Mouse (Mus musculus) liver, adult 2 months (tissue): ENCODE data around the gene Gm10337. TPM values are rescaled to one million over a fixed set of nuclear protein-coding genes. Genes with fewer than 3 reads are reported as not detected.
A peak's percentile ranks its signal among the peaks of the same experiment; 100 is the strongest.

Source experiments
- DNase-seq: peaks from one replicate; pipeline ENCODE4 v3.0.0-alpha.2; 2011; ENCODE audit warnings: low read depth, low spot score; ENCODE audit errors: extremely low read depth
- H3K27ac ChIP-seq: fragments of 200-500 bp; replicated peaks from 2 replicates; pipeline ENCODE4 v1.5.1; 2012; ENCODE audit warnings: low read depth, mild to moderate bottlenecking, control low read depth, inconsistent platforms, low read length; ENCODE audit not compliant: insufficient read depth
- H3K27me3 ChIP-seq: fragments of 200-500 bp; 2 replicates; pipeline ENCODE4 v1.6.1; 2012; ENCODE audit warnings: mild to moderate bottlenecking, moderate library complexity, low read length, inconsistent platforms; ENCODE audit not compliant: control insufficient read depth, insufficient read depth
- H3K36me3 ChIP-seq: fragments of 200-500 bp; 2 replicates; pipeline ENCODE4 v1.6.1; 2012; ENCODE audit warnings: low read length, inconsistent platforms; ENCODE audit not compliant: control insufficient read depth, insufficient read depth
- H3K4me1 ChIP-seq: fragments of 200-500 bp; 2 replicates; pipeline ENCODE4 v1.6.1; 2011; ENCODE audit warnings: low read length; ENCODE audit not compliant: control insufficient read depth, insufficient read depth
- H3K4me3 ChIP-seq: fragments of 200-500 bp; 2 replicates; pipeline ENCODE4 v1.5.1; 2011; ENCODE audit warnings: low read depth, mild to moderate bottlenecking, control low read depth, low read length, moderate library complexity; ENCODE audit not compliant: insufficient read depth
- H3K79me2 ChIP-seq: fragments of 200-500 bp; 2 replicates; pipeline ENCODE4 v1.6.1; 2012; ENCODE audit warnings: inconsistent platforms, mild to moderate bottlenecking, low read length, moderate library complexity; ENCODE audit not compliant: control insufficient read depth, insufficient read depth
- H3K9ac ChIP-seq: fragments of 200-500 bp; 2 replicates; pipeline ENCODE4 v1.6.1; 2012; ENCODE audit warnings: low read depth, mild to moderate bottlenecking, control low read depth, inconsistent platforms, low read length
- CTCF ChIP-seq: fragments of 200-500 bp; IDR thresholded peaks from 2 replicates; pipeline ENCODE4 v1.5.1; 2011; ENCODE audit warnings: low read depth, low read length, control low read depth
- POLR2A ChIP-seq: fragments of 200-500 bp; IDR thresholded peaks from 2 replicates; pipeline ENCODE4 v1.6.1; 2011; ENCODE audit warnings: low read length, control low read depth; ENCODE audit not compliant: insufficient read depth; ENCODE audit errors: extremely low read depth
- WGBS: fragments of 180-500 bp; shearing (Covaris S2); methylation state at CpG from one replicate; pipeline ENCODE4 v1.1.7; 2018; 5-methylcytosine and 5-hydroxymethylcytosine counted together
- polyA plus RNA-seq: library from polyadenylated mRNA; depleted of rRNA; stranded (reverse); fragments of >200 nt; gene quantifications from 2 replicates; pipeline ENCODE4 v1.2.3, GENCODE M21; 2012
- total RNA-seq: library from RNA; depleted of rRNA; stranded (reverse); fragments of >200 nt; gene quantifications from 2 replicates; pipeline ENCODE4 v1.2.3, GENCODE M21; 2014

The Gm10337 gene
- total and polyA plus RNA-seq, 2 experiments, result not detected

DNA sequence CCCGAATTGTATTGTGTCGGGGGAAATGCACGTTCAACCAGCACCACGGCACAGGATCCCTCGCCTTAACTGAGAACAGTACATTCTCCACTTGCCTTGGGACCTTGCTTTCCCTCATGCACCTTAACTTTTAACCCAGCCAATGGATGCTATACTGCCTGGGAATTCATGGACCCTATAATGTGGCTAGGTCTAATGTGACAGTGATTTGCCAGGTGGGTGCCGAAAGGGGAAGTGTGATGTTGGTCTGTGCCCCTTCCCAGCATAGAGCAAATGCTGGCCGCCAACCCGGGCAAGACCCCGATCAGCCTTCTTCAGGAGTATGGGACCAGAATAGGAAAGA, 15.3 kb downstream of the Gm10337 start:
- Histone ChIP-seq H3K36me3 (peaks cover 2% of the 10 kb centered on the region; the same call in 1 of the 2 replicates), H3K4me3 (peak overlapping the region; percentile 81), H3K9ac (peak overlapping the region; percentile 70), H3K27ac (peak overlapping the region; percentile 22), H3K79me2 (no peaks in the 10 kb centered on the region), H3K4me1 (peaks cover 3% of the 10 kb centered on the region; the same call in 1 of the 2 replicates), H3K27me3 (no peaks in the 10 kb centered on the region)
- WGBS, result 7% methylated on average over 9 of the region's 9 CpGs
- TF ChIP-seq CTCF (no peak), POLR2A (no peak)
- DNase-seq, result no peak

DNA sequence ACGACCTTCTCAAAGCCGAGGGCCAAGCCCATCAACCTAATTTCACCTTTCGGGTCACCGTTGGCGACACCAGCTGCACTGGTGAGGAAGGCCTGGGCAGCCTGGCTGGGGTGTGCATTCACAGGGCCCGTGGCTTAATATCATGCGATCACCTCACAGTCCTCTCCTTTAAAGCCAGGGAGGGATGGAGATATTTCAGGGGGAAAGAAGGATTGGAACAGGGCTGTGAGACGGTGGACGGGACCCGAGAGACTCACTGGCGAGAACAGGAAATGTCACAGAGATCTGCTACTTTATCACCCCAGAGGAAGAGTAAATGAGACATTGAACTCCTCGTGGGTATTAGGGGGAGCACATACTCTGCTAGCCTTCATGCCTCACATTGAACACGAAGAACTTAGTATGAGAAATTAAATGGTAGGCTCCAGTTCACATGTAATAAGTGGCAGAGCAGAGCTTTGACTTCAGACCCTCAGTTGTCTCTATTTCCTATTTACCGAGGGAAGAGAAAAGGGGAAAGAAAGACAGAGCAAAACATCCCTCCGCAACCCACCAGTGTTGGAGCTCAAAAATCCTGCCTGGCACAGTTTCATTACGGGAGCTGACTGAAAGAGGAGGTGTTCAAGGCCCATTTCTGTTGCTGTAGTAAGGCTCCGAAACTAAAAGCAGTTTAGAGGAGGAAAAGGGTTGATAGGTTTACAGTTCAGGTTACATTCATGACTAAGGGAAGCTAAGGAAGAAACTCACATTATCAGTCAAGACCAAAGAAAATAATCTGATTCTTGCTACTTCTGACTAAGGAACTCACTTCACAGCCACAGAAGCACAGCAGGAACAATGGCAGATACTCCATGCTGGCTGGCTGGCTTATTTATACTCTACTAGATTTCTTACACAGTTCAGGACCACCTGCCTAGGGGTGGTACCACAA, 16.0 kb downstream of the Gm10337 start:
- peaks cover 2% of the 10 kb centered on the region; the same call in 1 of the 2 replicates for H3K36me3 ChIP-seq
- H3K4me1 ChIP-seq, result peaks cover 3% of the 10 kb centered on the region; the same call in 1 of the 2 replicates
- H3K4me3 ChIP-seq, result peak overlapping the region; percentile 81; the same call in 1 of the 2 replicates
- H3K27me3 ChIP-seq, result no peaks in the 10 kb centered on the region
- H3K27ac ChIP-seq, result no peak overlapping the region
- DNase-seq, result no peak
- H3K9ac ChIP-seq, result peak overlapping the region; percentile 28
- TF ChIP-seq POLR2A (no peak), CTCF (no peak)
- 38% methylated on average over 17 of the region's 17 CpGs for WGBS
- no peaks in the 10 kb centered on the region for H3K79me2 ChIP-seq

DNA sequence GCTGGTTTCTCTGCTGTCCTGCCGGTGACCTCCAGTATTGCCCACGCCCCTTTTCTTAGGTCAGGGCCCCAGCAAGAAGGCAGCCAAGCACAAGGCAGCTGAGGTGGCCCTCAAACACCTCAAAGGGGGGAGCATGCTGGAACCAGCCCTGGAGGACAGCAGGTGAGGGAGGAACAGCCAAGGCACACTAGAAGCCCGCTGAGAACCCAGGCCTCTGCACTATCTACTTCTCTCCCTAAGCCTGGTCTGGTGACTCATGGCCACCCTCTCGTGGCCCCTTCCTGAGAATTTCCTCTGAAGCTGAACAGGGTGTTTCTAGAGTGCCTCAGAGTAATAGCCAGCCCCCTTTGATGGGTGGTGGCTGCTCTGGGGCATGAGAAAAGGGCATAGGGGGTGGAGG, 16.9 kb downstream of the Gm10337 start:
- H3K4me3 ChIP-seq, result no peak overlapping the region
- no peak overlapping the region for H3K27ac ChIP-seq
- 81% methylated on average over 4 of the region's 4 CpGs for WGBS
- peaks cover 3% of the 10 kb centered on the region; the same call in 1 of the 2 replicates for H3K4me1 ChIP-seq
- H3K9ac ChIP-seq, result no peak overlapping the region
- no peaks in the 10 kb centered on the region for H3K79me2 ChIP-seq
- no peaks in the 10 kb centered on the region for H3K27me3 ChIP-seq
- H3K36me3 ChIP-seq, result peaks cover 2% of the 10 kb centered on the region; the same call in 1 of the 2 replicates
- DNase-seq, result no peak
- TF ChIP-seq CTCF (no peak), POLR2A (no peak)

DNA sequence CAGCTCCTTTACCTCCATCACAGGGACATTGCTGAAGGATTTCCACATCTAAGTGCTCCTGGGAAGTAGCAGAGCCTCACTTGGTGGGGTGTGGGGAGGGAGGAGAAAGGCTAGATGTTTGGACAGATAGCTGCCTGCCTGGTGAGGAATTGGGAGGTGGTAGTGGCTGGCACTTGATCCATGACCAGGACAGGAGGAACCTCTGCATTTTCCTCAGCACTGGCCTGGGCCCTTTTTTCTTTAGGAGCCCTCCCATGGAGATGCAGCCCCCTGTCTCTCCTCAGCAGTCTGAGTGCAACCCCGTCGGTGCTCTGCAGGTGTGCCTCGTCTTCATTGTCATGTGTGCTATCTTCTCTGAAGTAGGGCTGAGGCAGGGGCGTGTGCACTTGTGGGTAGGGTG, 18.0 kb downstream of the Gm10337 start:
- Histone ChIP-seq H3K9ac (no peak overlapping the region), H3K4me1 (peaks cover 3% of the 10 kb centered on the region; the same call in 1 of the 2 replicates), H3K27ac (no peak overlapping the region), H3K4me3 (no peak overlapping the region), H3K36me3 (peaks cover 5% of the 10 kb centered on the region; the same call in 1 of the 2 replicates), H3K27me3 (no peaks in the 10 kb centered on the region), H3K79me2 (no peaks in the 10 kb centered on the region)
- no peak for DNase-seq
- TF ChIP-seq POLR2A (no peak), CTCF (no peak)
- WGBS, result 89% methylated on average over 4 of the region's 4 CpGs

DNA sequence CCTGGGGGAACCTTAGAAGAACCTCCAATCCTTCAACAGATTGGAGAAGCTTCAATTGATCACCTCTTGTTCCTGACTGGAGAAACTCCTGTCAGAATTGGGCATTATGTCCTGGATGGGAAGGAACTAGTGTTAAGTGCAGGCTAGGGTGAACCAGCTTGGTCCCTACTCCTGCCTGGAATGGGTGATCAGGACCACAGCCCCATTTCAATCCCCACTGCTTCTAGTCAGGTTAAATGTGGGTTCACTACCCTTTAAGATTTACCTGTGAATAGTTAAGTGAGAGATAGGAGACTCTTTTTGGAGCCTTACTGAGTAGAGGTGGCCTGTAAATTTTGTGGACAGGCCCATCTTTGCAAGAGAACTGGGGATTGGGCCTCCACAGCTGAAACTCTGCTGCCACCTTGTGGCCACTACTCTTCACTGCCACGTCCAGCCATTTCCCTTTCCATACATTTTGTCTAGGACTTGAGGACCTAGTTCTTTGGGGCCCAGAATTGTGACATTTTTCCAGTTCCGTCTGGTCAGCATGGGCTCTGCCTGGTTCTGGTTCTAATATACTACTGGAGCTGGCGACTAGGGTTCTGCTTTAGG, 21.5 kb downstream of the Gm10337 start, which contains the start of gene Npff:
Npff (minus strand) TSS at position 51 of the 594 bp plus-strand sequence.
- peak; percentile 43 for DNase-seq
- Histone ChIP-seq H3K27ac (no peak within 1 kb of the TSS), H3K4me1 (no peaks in the 10 kb centered on the region), H3K4me3 (no peak within 1 kb of the TSS), H3K9ac (no peak within 1 kb of the TSS), H3K79me2 (no peaks in the 10 kb centered on the region), H3K36me3 (peaks cover 16% of the 10 kb centered on the region; the same call in 1 of the 2 replicates), H3K27me3 (no peaks in the 10 kb centered on the region)
- WGBS, result 15% methylated on average over 3 of the region's 3 CpGs
- TF ChIP-seq POLR2A (no peak), CTCF (peak; percentile 92)
